Mouse (Mus musculus): ENCODE results near the gene Egfl7. TPM values are rescaled to one million over a fixed set of nuclear protein-coding genes. Genes with fewer than 3 reads are reported as not detected.

The Egfl7 gene
- total RNA-seq, 2 experiments from 2014 or later = 19.6 to 34.7 TPM

DNA sequence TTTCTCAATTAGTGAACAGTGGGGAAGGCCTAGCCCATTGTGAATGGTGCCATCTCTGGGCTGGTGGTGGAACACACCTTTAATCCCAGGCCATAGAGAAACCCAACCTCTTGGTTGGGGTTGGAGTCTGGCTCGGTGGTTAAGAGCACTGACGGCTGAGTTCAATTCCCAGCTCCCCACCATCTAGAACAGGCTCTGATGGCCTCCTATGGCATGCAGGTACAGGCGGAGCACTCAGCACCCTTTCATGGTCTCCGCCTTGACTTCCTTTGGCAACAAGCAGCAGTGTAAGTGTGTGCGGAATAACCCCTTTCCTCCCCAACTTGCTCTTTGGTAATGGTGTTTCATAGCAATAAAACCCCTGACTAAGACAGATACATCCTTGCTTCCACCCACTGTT is 58.8 kb downstream of the Egfl7 start:
- no peak for DNase-seq (ENCODE audit: low spot score)

GRCm38 (mm10) chr2:26639083-26639482 is 59.3 kb downstream of the Egfl7 start:
- no peak for DNase-seq (ENCODE audit: low spot score)

- peak; percentile 97 for DNase-seq (ENCODE audit: low spot score)
Measured at GRCm38 (mm10) chr2:26639838-26640830, 60.3 kb downstream of the Egfl7 start.

- DNase-seq (ENCODE audit: low spot score) = no peak
Measured at GRCm38 (mm10) chr2:26641006-26641647, 61.3 kb downstream of the Egfl7 start.

Small RNA genes lying within 50 kb of the gene (microRNA-seq; reads per million reads assigned to microRNA genes)
- gene Mir126a (3.8 reads per million, percentile 4 among the genes with 10 or more reads in this experiment), gene Mir126b (not detected)

Other genes with a start within 250 kb of the Egfl7 start
- 10 to 100 TPM; 21.3 to 23.0 TPM for gene Dnlz, start 227.9 kb upstream of the Egfl7 start, total RNA-seq (2021)
- gene Card9, start 219.1 kb upstream of the Egfl7 start, total RNA-seq (2021) = under 1 TPM; 0.47 to 0.82 TPM
- 1 to 10 TPM; 4.2 to 6.5 TPM for gene Snapc4, start 199.4 kb upstream of the Egfl7 start, total RNA-seq (2021)
- 10 to 100 TPM; 24.3 to 25.6 TPM for gene Entr1, start 190.7 kb upstream of the Egfl7 start, total RNA-seq (2021)
- gene Pmpca, start 190.7 kb upstream of the Egfl7 start, total RNA-seq (2021) = 100 to 1,000 TPM; 131 to 133 TPM
- 1 to 10 TPM; 8.6 to 9.2 TPM for gene Inpp5e, start 170.8 kb upstream of the Egfl7 start, total RNA-seq (2021)
- gene Sec16a, start 134.8 kb upstream of the Egfl7 start, total RNA-seq (2021) = 10 to 100 TPM; 23.5 to 24.8 TPM
- 10 to 100 TPM in 1 of 2 experiments, 1 to 10 TPM in 1; 6.1 to 10.0 TPM for gene Notch1, start 63.4 kb upstream of the Egfl7 start, total RNA-seq (2021)
- gene Gm20532, start 6.6 kb downstream of the Egfl7 start, total RNA-seq (2021) = not detected
- gene Agpat2, start 24.4 kb downstream of the Egfl7 start, total RNA-seq (2021) = 1 to 10 TPM; 6.3 to 7.5 TPM
- gene Fam69b, start 48.4 kb downstream of the Egfl7 start, total RNA-seq (2021) = 1 to 10 TPM; 1.9 TPM
- gene Lcn4, start 91.3 kb downstream of the Egfl7 start, total RNA-seq (2021) = not detected